Mouse (Mus musculus) small intestine, adult 2 months (tissue): Measurements from ENCODE around the gene Cep63.

Source experiments
- CTCF ChIP-seq: fragments of 200-500 bp; IDR thresholded peaks from 2 replicates; pipeline ENCODE4 v1.5.1; 2012; ENCODE audit warnings: low read depth, mild to moderate bottlenecking, control low read depth, inconsistent platforms, low read length, moderate library complexity, mixed read lengths; ENCODE audit not compliant: insufficient replicate concordance, insufficient read length; ENCODE audit errors: extremely low read depth
- POLR2A ChIP-seq: fragments of 200-500 bp; IDR thresholded peaks from 2 replicates; pipeline ENCODE4 v1.6.1; 2012; ENCODE audit warnings: low read depth, mild to moderate bottlenecking, control low read depth, inconsistent platforms, low read length, moderate library complexity

- TF ChIP-seq CTCF (no peak), POLR2A (no peak)
Observed at GRCm38 (mm10) chr9:102639510-102639909, 13.2 kb upstream of the Cep63 start.
